8 mouse cellular contexts compared by ENCODE assay signal in the genomic region with DNA sequence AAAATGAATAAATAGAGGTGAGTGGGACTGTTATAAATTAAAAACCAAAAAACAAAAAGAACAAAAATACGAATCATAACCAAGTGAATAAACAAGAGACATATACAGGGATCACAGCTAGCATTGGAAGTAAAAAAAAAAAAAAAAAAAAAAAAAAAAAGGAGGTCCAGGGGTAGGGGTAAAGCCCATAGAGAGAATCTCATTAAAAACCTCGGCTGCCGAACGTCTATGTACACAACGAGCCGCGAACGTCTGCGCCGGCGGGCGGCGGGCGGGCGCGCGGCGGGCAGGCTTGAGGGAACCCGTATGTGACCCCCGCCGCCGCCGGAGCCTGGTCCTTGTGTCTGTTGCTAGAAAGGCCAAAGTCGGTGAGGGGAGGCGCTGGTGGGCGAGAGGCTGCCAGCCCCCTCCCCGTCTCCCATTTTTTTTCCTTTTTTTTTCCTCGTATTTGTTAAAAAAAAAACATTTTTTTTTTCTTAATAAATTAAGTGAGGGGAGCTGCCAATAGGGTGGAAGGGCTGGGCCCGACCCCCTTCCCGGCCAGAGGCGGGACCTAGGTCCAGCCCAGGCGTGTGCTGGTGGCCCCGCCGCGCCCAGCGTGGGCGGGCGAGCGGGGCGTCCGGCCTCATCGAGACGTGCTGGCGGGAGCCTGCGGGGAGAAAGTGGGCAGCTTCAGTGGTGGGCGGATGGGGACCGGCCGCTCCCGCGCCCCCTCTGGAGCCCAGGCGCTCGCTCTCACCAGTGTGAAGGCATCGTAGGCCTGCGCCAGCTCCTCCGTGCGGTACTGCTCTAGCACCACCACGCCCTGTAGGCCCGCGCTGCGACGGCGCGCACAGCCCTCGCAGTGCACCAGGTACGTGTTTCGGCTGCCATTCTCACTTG. TPM values are rescaled to one million over a fixed set of nuclear protein-coding genes. Genes with fewer than 3 reads are reported as not detected.
DNase-seq lines count a peak whose midpoint lies in the region; ATAC-seq and TF ChIP-seq lines count a peak whose summit lies in the region.

No protein-coding gene starts in this region.

- peak overlapping the region; percentile 9; the same call in 1 of the 2 replicates for H3K4me3 ChIP-seq in lung, embryonic 14.5 days (ENCODE audit: low read depth, low read length)
- no peak overlapping the region for H3K4me3 ChIP-seq in cerebellum, adult 2 months (replicated peaks; ENCODE audit: insufficient read depth, low read depth, low read length)
- H3K4me3 ChIP-seq in forebrain, postnatal 0 days (ENCODE audit: low read depth, low read length), result no peak overlapping the region

- H3K9ac ChIP-seq in lung, embryonic 14.5 days, result 0 out of 2 replicates have a peak overlapping the region, but pooled peaks have one; percentile 18
- no peak overlapping the region for H3K9ac ChIP-seq in forebrain, postnatal 0 days

- no peak overlapping the region for H3K27ac ChIP-seq in lung, embryonic 14.5 days (ENCODE audit: low read depth)
- no peak overlapping the region for H3K27ac ChIP-seq in cerebellum, adult 2 months (ENCODE audit: insufficient read depth, low read length)
- H3K27ac ChIP-seq in forebrain, postnatal 0 days (ENCODE audit: low read depth, low read length), result 0 out of 2 replicates have a peak overlapping the region, but pooled peaks have one; percentile 35

- ATAC-seq in lung, embryonic 14.5 days (ENCODE audit: insufficient read depth), result no peak
- ATAC-seq in forebrain, postnatal 0 days, result no peak
- ATAC-seq in erythroblast, adult 5-6 weeks (replicated peaks; ENCODE audit: low FRiP score, poor library complexity, severe bottlenecking), result no peak

- WGBS in lung, embryonic 14.5 days, result 30% methylated on average over 65 of the region's 66 CpGs
- WGBS in cerebellum, adult 2 months, result 58% methylated on average over 66 of the region's 66 CpGs
- WGBS in forebrain, postnatal 0 days, result 27% methylated on average over 66 of the region's 66 CpGs

- H3K9me3 ChIP-seq in lung, embryonic 14.5 days (ENCODE audit: low read depth, low read length), result no peaks in the 10 kb centered on the region
- H3K9me3 ChIP-seq in forebrain, postnatal 0 days (ENCODE audit: low read length), result no peaks in the 10 kb centered on the region

- H3K4me1 ChIP-seq in lung, embryonic 14.5 days (ENCODE audit: insufficient read depth), result peaks cover 2% of the 10 kb centered on the region
- peaks cover 13% of the 10 kb centered on the region; the same call in 1 of the 2 replicates for H3K4me1 ChIP-seq in cerebellum, adult 2 months (ENCODE audit: control insufficient read depth, insufficient read depth, low read length)
- H3K4me1 ChIP-seq in forebrain, postnatal 0 days (ENCODE audit: insufficient read depth), result peaks cover 7% of the 10 kb centered on the region; the same call in 1 of the 2 replicates

- peak overlapping the region; percentile 73 for H3K4me2 ChIP-seq in lung, embryonic 14.5 days
- H3K4me2 ChIP-seq in forebrain, postnatal 0 days (ENCODE audit: low read depth), result no peak overlapping the region

- TF ChIP-seq POLR2A in cerebellum, adult 2 months (IDR thresholded peaks at IDR 0.05; ENCODE audit: borderline replicate concordance, insufficient read depth, low read length), result no peak

- no peak for TF ChIP-seq CTCF in lung, embryonic 14.5 days (IDR thresholded peaks at IDR 0.05; ENCODE audit: low read depth)
- TF ChIP-seq CTCF in cerebellum, adult 2 months (IDR thresholded peaks at IDR 0.05; ENCODE audit: borderline replicate concordance, insufficient read depth, low read depth, low read length), result no peak
- TF ChIP-seq CTCF in forebrain, postnatal 0 days (IDR thresholded peaks at IDR 0.05; ENCODE audit: low read depth), result 0 out of 2 replicates have a peak, but pooled peaks have one; percentile 1

- DNase-seq in lung, embryonic 14.5 days, result peak; percentile 59
- no peak for DNase-seq in lung, postnatal 14 days
- peak; percentile 20 to 29 for DNase-seq in cerebellum, adult 2 months
- DNase-seq in forebrain, postnatal 0 days, result peak; percentile 32
- DNase-seq in kidney, postnatal 4 days, result peak; percentile 45 to 62
- DNase-seq in yolk sac, embryonic 10.5 days (ENCODE audit: low spot score), result peak; percentile 32
- DNase-seq in B cell, adult 2 months, result no peak

- peaks cover 56% of the 10 kb centered on the region for H3K36me3 ChIP-seq in lung, embryonic 14.5 days (ENCODE audit: insufficient read depth)
- peaks cover 51% of the 10 kb centered on the region for H3K36me3 ChIP-seq in forebrain, postnatal 0 days (ENCODE audit: insufficient read depth)

- H3K27me3 ChIP-seq in lung, embryonic 14.5 days (ENCODE audit: insufficient read depth, low read length), result no peaks in the 10 kb centered on the region
- no peaks in the 10 kb centered on the region for H3K27me3 ChIP-seq in cerebellum, adult 2 months (ENCODE audit: control insufficient read depth, insufficient read depth, low read length)
- no peaks in the 10 kb centered on the region for H3K27me3 ChIP-seq in forebrain, postnatal 0 days (ENCODE audit: insufficient read depth, low read length)

RNA-seq across cellular contexts. Expression of a gene that starts 1.4 kb away (rescaled TPM):
- 37.5 and 39.1 TPM in 2 replicates for polyA plus RNA-seq in lung, embryonic 14.5 days (2014; fragmentation: Nextera tagmentation; extraction: Ambion mirVana)
- polyA plus RNA-seq in cerebellum, adult 2 months (2012; rRNA removed), result 5.7 and 6.0 TPM in 2 replicates
- total RNA-seq in forebrain, postnatal 0 days (2014; rRNA removed), result 2.0 and 2.4 TPM in 2 replicates
- polyA plus RNA-seq in forebrain, postnatal 0 days (2015; fragmentation: Nextera tagmentation; extraction: Ambion mirVana), result 6.8 and 7.7 TPM in 2 replicates
- not detected in 2 replicates for total RNA-seq in erythroblast, adult 5-6 weeks (2015; ENCODE audit: low replicate concordance)
- not detected in 2 replicates for total RNA-seq in erythroblast, adult 5-6 weeks (2017; ENCODE audit: low replicate concordance)

RNA-seq across cellular contexts. Expression of a gene that starts 4.0 kb away (rescaled TPM):
- polyA plus RNA-seq in lung, embryonic 14.5 days (2014; fragmentation: Nextera tagmentation; extraction: Ambion mirVana), result 26.8 and 27.2 TPM in 2 replicates
- 40.2 and 41.9 TPM in 2 replicates for polyA plus RNA-seq in cerebellum, adult 2 months (2012; rRNA removed)
- 21.1 and 28.9 TPM in 2 replicates for total RNA-seq in forebrain, postnatal 0 days (2014; rRNA removed)
- polyA plus RNA-seq in forebrain, postnatal 0 days (2015; fragmentation: Nextera tagmentation; extraction: Ambion mirVana), result 17.0 and 24.2 TPM in 2 replicates
- total RNA-seq in erythroblast, adult 5-6 weeks (2015; ENCODE audit: low replicate concordance), result 12.5 and 16.1 TPM in 2 replicates
- total RNA-seq in erythroblast, adult 5-6 weeks (2017; ENCODE audit: low replicate concordance), result 23.5 and 31.4 TPM in 2 replicates

RNA-seq across cellular contexts. Expression of a gene that starts 4.2 kb away (rescaled TPM):
- 169 and 173 TPM in 2 replicates for polyA plus RNA-seq in lung, embryonic 14.5 days (2014; fragmentation: Nextera tagmentation; extraction: Ambion mirVana)
- polyA plus RNA-seq in cerebellum, adult 2 months (2012; rRNA removed), result 193 and 200 TPM in 2 replicates
- total RNA-seq in forebrain, postnatal 0 days (2014; rRNA removed), result 47.7 and 59.2 TPM in 2 replicates
- 125 and 141 TPM in 2 replicates for polyA plus RNA-seq in forebrain, postnatal 0 days (2015; fragmentation: Nextera tagmentation; extraction: Ambion mirVana)
- 25.6 and 30.3 TPM in 2 replicates for total RNA-seq in erythroblast, adult 5-6 weeks (2015; ENCODE audit: low replicate concordance)
- total RNA-seq in erythroblast, adult 5-6 weeks (2017; ENCODE audit: low replicate concordance), result 18.5 and 25.2 TPM in 2 replicates

RNA-seq across cellular contexts. Expression of a gene that starts 14.0 kb away (rescaled TPM):
- 22.9 and 24.4 TPM in 2 replicates for polyA plus RNA-seq in lung, embryonic 14.5 days (2014; fragmentation: Nextera tagmentation; extraction: Ambion mirVana)
- polyA plus RNA-seq in cerebellum, adult 2 months (2012; rRNA removed), result 14.0 and 16.5 TPM in 2 replicates
- 10.2 and 15.0 TPM in 2 replicates for total RNA-seq in forebrain, postnatal 0 days (2014; rRNA removed)
- polyA plus RNA-seq in forebrain, postnatal 0 days (2015; fragmentation: Nextera tagmentation; extraction: Ambion mirVana), result 18.1 and 30.2 TPM in 2 replicates
- total RNA-seq in erythroblast, adult 5-6 weeks (2015; ENCODE audit: low replicate concordance), result 5.8 and 8.2 TPM in 2 replicates
- 0.84 and 1.5 TPM in 2 replicates for total RNA-seq in erythroblast, adult 5-6 weeks (2017; ENCODE audit: low replicate concordance)

RNA-seq across cellular contexts. Expression of a gene that starts 30.2 kb away (rescaled TPM):
- 57.3 and 59.9 TPM in 2 replicates for polyA plus RNA-seq in lung, embryonic 14.5 days (2014; fragmentation: Nextera tagmentation; extraction: Ambion mirVana)
- polyA plus RNA-seq in cerebellum, adult 2 months (2012; rRNA removed), result 111 and 115 TPM in 2 replicates
- 356 and 381 TPM in 2 replicates for total RNA-seq in forebrain, postnatal 0 days (2014; rRNA removed)
- 55.3 and 74.7 TPM in 2 replicates for polyA plus RNA-seq in forebrain, postnatal 0 days (2015; fragmentation: Nextera tagmentation; extraction: Ambion mirVana)
- 7.9 and 9.8 TPM in 2 replicates for total RNA-seq in erythroblast, adult 5-6 weeks (2015; ENCODE audit: low replicate concordance)
- total RNA-seq in erythroblast, adult 5-6 weeks (2017; ENCODE audit: low replicate concordance), result 16.8 and 18.5 TPM in 2 replicates

Comparison
In these comparisons a context has a peak if more than half of its experiments do, and no peak if none do; other contexts are left out.
1. DNase-seq: peak in lung, embryonic 14.5 days (single experiment), cerebellum, adult 2 months (2 of 2), forebrain, postnatal 0 days (single experiment), kidney, postnatal 4 days (2 of 2) and yolk sac, embryonic 10.5 days (single experiment); none in lung, postnatal 14 days (single experiment) and B cell, adult 2 months (0 of 2).